Mouse (Mus musculus) CD4-positive, CD25-positive, alpha-beta regulatory T cell, adult 2 months (primary cell): ENCODE results near the gene Itpr1.
A peak's percentile ranks its signal among the peaks of the same experiment; 100 is the strongest.
"Not testable (repeated sequence)": the region's sequence is repeated elsewhere in the genome, so short reads cannot be mapped to it uniquely, and the experiment has no call there.

Experiments used
- DNase-seq: peaks from one replicate; pipeline ENCODE4 v3.0.0-alpha.2; 2012; ENCODE audit warnings: low read depth, low spot score

Itpr1 gene

DNA sequence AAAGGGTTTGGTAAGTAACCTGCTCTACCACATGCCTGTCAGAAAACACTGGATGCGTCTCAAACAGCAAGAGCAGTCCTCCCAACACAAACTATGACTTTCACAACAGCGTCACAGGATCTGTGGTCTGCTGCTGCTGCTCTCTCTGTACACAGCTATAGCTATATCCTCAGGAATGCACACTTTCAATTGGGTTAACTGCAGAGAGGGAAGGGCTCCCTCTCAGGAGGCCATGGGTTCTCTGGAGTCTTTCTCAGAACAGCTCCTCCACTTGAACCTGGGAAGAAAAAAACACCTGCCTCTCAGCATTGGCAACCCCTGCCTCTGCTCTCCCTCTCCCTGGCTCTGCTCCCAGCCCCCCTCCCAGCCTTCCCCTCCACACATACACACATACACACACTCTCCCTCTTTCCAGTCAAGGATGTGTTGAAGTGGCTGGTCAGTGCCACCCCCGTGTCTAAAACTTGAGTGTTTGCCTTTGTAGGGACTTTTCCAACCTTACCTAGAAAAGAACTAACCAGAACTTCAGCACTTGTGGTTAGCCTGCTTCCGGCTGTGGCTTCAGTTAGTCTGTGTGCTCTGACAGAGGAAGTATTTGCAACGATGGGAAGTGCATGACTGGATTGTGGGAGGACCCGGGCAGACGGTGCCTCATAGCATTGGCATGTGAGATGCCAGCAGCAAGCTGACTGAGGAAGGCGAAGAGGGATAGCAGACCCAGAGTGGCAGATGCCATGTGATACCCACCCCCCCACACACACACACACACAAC lies 323.8 kb downstream of the Itpr1 start:
- DNase-seq = peak; percentile 87

DNA sequence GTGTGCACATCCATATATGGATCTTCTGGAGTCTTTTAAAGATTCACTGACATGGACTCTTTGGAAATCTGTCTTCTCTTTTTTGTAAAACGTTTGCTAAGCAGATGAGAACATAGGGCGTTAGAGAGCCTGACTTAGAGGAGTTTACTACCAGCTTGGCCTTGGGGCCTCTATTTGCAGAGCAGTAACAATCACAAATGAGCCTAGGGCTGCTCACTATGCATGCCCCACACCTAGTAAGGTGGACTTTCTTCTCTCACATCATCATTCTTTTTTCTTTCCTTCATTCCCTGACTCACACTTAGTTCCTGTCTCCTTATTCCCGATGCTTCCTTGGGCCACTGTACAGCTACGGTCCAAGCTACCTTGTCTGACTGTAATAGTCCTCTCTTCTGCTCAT lies 325.5 kb downstream of the Itpr1 start:
- DNase-seq = no peak

DNA sequence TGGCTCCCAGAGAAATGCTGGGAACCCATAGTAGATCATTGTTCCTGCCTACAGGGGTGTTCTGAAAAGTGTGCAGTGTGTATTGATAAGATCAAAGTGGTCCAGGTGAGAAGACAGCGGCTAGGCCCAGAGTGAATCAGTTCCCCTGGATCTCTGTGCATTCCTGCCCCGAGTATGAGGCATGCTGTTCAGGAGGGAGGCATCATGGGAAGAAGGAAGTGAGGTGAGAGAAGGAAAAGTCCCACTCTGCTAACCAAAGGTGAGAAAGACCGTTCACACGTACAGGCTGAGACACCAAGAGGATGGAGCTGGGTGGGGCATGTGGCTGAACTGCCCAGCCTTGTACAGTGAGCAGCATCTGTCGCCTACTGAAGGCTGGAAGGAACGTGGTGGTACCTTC lies 327.5 kb downstream of the Itpr1 start:
- DNase-seq = no peak

DNA sequence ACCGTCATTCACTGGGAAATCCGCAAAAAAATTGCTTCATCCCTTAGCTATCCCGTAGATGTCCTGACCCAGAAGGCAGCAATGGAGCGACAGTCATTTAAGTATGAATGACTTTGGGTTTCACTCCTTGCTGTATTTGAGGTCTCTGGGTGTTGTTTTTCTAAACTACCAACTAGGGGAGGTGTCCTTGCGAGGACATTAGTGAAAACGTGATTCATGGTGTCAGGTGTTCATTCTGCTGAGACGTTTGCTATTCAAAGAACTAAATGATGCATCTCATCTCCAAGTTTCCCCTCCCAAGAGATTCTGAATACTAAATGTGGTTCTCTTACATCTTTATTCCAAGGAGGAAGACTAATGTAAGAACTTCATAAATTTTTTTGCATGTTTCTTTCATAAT lies 332.0 kb downstream of the Itpr1 start:
- DNase-seq = no peak

DNA sequence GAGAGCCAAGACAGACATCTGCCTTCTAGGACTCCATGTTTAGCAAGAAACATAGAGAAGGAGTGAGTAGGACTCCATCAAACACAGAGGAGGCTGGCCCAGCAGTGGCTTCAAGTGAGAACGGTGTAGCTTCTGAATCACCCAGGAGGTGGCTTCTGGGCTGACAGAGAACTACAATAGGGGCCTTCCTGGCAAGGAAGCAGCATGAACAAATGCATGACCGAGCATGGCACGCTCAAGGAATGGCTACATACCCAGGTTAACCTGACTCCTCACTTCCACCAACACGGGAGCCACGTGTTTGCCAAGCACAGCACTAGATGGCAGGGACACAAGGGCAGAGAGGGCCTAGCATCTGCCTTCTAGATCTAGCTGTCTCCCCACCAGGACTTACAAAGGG lies 332.6 kb downstream of the Itpr1 start:
- DNase-seq = no peak

DNA sequence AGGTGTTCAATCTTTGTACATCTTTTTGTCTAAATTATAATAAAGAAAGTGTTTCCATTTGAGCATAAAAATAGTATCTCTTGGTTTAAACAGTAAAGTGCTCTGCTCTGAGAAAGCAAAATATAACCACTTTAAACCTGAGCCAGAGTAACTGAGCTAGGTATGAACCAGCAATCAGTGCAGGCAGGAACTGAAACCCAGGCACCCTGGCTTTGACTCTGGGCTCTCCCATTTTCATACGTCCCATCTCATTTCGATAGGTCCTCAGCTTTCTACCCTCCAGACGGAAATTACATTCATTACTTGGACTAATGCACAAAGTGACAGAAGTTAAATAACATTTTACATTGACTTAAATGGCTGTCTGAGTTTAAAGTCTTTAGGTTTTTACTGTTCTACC lies 335.5 kb downstream of the Itpr1 start:
- DNase-seq = no peak

DNA sequence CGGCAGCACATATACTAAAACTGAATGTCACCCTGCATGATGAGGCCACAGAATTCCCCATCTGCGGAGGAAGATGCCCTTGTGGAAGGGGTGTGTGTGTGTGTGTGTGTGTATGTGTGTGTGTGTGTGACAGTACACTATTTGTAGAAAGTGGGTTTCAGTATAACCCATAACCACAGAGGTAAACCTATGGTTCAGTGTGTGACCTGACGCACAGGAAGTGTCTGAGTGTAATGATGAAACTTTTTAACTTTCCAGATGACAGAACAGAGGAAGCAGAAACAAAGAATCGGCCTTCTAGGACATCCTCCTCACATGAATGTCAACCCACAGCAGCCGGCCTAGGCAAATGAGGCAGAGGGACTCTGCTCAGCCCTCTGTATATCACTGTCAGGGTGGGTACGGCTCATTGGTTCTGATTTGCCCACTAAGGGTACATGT lies 336.6 kb downstream of the Itpr1 start:
- peak; percentile 85 for DNase-seq

DNA sequence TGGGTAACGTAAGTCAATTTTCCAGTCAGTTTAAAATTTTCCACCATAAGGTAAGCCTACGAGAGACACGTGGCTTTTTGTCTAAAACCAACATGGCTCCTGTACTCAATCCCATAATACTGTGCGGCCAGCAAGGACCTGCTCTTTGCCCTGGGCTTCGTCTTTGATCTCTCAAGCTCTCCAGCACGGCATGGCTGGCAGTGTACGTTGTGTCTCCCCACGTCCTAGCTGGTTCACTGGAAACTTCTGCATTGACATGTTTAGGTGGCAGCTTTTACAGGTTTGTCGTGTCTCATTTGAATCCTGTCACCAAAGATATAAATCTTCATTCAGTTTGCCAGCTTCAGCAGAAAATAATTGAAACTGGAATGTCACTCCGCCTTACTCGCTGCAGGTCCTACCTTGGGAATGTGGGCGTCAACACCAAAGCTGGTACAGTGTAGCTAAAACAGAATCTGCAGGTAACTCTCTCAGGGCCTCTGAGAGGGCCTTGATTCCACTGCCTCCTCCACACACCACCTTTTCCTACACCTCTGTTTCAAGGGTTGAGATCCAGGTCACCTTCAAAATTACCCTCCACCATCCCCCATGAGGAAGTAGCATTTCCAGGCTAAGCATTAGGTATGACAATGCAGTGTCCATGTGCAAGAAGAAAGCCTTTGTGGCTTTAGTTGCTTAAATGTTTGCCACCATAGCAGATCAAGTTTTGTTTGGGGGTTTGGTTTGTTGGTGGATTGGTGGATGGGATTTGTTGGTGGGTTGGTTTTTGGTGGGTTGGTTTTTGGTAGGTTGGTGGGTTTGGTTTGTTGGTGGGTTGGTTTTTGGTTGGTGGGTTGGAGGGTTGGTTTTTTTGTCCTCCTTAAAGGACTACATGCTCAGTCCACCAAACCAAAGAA lies 339.1 kb downstream of the Itpr1 start:
- no peak for DNase-seq

DNA sequence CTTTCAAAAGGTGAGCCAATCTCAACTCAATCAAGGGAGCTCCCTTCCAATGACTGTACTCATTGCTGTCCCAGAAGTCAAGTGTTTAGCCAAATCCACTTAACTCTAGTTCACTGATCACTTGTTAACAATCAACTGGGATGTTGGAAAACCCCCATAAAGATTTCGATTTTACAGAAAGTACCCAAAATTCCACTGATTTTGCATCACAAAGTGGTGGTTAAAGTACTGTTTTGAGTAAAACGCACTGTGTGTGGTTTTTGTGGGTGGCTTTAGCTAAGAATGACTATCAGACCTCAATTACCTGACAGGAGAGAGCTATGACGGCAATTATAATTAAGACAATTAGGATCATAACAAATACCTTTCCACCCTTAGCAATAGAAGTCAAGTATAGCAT lies 340.1 kb downstream of the Itpr1 start:
- DNase-seq = peak; percentile 72

DNA sequence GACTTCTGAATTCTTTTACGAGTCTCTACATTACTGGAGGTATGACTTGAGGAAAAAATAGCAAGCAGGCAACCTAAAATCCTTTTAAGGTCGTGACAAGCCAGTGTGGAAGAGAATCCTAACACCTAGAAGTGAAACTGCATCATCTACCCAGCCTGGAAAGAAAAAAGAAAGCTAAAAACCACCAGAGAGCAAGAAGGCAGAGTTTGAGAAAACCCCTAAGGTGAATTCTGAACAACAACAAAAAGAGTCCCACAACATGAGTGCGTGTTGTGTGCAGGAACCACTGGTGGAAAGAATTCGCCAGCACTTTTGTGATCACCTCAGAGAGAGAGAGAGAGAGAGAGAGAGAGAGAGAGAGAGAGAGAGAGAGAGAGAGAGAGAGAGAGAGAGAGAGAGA lies 340.6 kb downstream of the Itpr1 start:
- DNase-seq = peak; percentile 76

DNA sequence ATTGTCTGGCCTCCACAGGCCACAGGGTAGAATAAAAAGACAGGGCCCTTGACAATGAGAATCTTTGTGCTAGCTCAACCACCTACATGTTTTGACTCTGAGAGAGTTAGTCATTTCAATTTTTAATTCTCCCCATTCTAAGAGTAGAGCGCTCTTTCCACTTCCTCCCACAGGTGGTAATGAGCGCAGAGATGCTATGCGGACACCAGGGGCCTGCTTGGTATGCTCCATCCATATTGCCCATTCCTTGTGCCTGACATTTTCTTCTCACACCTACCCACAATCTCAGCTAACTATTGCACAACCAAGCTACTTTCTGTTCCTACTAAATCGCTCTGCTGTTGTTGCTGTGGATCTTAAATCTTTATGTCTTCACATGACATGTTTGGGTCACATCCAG lies 341.5 kb downstream of the Itpr1 start:
- peak; percentile 57 for DNase-seq

DNA sequence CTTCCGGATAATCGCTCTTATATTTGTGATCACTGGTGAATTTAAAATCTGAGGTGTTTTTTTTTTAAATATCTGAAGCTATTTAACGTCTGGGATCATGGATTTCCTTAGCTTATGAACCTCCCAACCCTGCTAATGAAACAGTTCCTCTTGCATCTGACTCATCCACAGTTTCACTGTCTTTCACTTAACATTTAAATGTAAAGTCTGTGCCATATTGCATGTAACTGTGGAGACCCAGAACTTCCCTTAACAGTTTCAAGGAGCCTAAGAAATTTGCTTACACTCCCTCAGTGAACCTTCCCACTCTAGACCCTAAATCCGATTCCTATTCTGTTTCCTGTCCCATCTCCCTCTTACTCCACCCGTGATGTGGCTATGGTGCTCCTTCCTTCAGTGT lies 342.0 kb downstream of the Itpr1 start:
- no peak for DNase-seq

DNA sequence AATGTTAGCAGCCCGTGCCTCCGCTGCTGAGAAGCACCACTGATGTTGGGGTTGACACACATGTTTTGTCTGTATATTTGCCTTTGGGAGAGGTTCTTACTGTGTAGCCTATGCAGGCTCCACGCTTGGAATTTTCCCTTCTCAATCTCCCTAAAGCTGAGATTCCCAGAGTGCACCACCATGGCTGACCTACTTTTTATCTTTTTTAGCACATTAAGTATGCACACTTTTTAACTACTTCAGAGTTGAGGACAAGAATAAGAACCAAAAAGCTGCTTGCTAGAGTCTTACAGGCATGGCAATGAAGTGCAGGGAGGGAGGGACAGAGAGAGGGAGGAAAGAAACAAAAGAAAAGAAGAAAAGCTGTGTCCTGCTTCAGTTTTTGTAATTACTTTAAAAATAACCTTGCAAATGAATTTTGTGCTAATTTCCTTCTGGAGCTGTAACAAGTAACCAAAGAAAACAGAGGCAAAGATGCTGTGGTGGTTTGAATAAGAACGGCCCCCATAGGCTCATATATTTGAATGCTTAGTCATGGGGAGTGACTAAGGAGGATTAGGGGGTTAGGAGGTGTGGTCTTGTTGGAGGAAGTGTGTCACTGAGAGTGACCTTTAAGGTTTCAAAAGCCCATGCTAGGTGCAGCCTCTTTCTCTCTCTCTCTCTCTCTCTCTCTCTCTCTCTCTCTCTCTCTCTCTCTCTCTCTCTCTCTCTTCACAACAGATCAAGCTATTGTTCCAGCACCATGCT lies 344.9 kb downstream of the Itpr1 start:
- DNase-seq = no peak

DNA sequence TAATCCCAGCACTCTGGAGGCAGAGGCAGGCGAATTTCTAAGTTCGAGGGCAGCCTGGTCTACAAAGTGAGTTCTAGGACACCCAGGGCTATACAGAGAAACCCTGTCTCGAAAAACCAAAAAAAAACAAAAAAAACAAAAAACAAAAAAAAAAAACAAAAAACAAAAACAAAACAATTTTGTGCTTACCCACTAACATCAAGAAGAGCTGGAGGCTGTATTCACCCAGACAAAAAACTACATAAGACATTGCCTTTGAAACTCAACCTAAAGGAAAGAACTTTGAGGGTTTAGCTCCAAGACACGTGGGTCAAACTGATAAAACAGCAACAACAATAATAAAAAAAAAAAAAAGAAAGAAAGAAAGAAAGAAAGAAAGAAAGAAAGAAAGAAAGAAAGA lies 346.3 kb downstream of the Itpr1 start:
- DNase-seq = not testable (repeated sequence)

DNA sequence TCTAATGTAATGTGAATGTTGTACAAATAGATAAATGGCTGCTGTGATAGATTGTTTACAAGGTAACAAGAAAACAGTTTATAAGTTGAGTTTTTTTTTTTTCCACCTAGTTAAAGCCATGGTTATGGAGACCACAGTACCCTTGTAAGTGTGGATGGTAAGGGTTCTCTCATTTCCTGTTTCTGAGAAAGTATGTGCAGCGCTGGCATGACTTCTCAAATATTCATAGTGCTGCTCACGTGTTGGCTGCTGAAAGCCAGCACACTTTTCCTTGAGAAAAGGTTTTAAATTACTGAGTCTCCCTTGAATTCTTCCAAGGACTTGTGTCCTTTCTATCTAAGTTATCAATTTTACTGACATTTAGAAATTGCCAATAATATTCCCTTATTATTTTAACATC lies 350.1 kb downstream of the Itpr1 start:
- no peak for DNase-seq

DNA sequence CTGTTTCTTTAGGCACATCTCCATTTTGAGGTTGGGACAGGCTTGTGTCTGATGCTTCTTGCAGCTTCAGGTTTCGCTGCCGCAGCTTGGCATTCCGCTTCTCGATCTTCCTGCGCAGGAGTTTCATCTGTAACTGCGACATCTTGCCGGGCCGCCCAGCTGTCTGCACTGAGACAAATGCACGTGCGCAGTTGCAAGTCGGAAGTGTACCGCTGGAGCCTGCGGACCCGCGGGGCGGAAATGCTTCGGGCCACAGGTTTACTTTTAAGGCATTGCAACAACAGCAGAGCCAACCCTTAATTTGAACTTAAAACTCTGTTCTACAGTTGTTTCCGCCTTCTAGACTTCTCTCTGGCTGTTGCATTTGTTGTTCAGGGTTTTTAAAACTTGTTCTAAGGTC lies 352.6 kb downstream of the Itpr1 start:
- peak; percentile 19 for DNase-seq

DNA sequence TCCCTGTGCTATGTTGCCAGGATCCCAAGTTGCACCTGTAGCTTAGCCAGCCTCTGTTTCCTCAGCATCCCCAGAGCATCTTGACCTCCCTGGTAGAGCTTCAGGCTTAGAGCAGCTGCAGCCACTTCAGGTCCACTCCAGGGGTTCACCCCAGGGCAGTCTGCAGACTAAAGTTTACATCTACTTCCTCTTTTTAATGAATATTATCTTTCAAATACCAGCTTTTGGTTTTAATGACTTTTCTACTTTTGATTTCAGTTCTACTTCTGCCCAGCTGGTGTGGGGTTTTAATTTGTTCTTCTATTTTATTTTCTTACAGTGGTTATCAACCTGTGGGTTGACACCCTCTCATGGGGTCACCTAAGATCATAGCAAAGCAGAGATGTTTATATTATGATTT lies 353.7 kb downstream of the Itpr1 start:
- no peak for DNase-seq

DNA sequence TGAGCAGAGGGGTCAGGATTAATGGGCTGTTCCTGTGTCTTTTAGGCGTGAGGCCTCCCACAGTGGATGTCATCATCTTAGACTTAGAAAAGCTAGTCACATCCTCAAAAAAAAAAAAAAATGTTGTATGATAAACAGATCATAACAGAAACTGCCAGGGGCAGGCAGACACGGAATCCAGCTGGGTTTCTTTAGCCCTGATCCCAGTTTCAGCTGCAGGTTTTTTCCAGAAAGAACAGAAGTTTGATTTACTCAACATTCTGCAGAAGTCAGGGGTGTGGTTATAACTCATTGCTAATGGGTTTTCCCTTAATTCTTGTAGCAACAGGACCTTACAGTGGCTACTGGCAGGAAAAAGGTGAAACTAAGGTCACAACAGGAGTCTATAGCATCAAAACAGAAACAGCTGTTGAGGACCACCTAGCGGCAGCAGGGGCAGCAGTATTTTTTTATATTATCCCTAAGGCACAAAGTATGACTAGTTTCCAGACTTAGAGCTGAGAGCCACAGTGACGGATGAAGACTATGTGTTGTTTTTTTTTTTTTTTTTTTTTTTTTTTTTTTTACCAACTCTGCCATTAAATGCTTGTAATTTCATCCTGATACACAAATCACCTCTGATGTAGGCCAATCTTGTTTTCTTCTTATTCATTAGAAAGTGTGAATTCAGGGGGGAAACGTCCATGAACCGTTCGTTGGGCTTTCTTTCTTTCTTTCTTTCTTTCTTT lies 356.7 kb downstream of the Itpr1 start:
- no peak for DNase-seq

DNA sequence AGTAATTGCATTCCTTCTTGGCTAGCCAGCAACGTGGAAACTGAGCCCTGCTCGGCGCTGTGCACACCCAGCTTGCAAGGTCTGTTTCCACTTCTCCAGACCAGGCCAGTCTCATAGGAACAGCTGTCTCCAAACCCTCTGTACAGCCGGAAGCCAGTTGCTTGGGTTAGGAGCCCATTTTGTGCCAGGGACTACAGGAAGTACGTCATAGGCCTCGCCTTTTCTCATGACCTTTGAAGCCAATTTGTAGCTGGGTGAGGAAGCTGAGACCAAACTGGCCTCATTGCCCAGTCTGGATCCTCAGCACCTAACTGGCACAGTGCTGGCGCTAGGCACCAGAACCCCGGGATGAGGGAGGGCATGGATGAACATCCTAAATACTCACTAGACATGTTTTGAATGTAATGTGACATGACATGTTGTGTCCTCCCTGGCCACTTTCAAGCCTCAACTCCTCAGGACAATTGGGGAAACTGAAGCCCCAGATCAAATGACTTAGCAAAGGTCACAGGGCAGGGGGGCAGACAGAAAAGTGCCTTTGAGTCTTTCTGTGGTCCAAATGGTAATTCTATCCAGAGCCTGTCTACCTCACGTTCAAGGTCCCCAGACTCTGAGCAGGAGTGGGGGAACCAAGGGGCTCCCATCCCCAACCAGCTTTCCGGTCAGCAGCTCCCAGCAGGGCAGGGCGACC lies 357.6 kb downstream of the Itpr1 start:
- peak; percentile 60 for DNase-seq

DNA sequence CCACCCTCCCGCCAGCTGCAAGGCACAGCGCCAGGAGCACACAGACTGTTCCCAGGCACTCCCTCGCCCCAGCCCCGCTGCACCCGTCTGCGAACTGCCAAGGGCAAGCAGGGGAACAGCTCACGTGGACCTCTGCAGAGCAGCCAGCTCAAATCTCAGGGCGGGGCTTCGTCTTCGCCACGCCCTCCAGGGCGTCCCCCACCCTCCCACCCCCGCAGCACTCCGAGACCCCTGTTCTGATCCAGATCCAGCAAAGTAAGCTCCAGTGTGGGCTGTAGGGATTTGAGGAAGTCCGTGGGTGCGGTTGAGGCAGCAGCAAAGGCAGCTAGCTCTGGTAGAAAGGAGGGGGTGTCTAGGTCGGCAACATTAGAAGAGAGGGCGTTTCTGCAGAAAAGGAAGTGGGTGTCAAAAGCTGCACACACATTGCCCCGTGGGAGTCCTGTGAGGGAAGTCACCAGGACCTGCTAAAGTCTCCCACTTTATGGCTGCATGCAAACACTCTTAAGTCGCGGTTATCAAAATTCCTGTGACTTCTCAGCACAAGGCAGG lies 358.2 kb downstream of the Itpr1 start:
- peak; percentile 84 for DNase-seq

DNA sequence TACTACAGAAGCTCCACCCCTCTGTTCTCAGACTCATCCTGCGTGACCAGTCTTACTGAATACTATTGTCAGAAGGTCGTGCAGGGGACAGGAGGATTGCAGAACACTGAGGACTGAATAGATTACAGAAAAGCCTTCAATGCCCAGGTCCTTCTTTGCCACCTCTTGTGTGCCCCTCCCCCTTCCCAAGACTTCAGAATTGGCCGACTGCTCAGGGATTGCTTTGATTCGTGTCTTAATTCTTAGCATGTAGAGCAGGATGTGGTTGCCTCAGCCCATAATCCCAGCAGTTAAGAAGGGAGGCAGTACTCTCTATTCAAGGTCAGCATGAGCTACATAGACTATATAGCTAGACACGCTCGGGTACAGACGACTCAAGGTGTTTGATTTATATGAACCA lies 359.8 kb downstream of the Itpr1 start:
- peak; percentile 46 for DNase-seq
